Comparison of ENCODE assay signal across 18 mouse cellular contexts in genomic region chr13:72184116-72184845, GRCm38 (mm10).
DNase-seq lines count a peak whose midpoint lies in the region; ATAC-seq and TF ChIP-seq lines count a peak whose summit lies in the region.
"Had no signal": no experiment of that assay in that cellular context is flagged by ENCODE, and none has a peak within 500 bp of the region (broad histone marks: within the 10 kb centered on the region; RNA-seq: fewer than 3 reads in every experiment).

No protein-coding gene starts in this region.

- no peak overlapping the region for H3K4me2 ChIP-seq in intestine, embryonic 14.5 days (ENCODE audit: low read length)
- H3K4me2 ChIP-seq in intestine, embryonic 16.5 days (ENCODE audit: low read depth, low read length), result no peak overlapping the region
- H3K4me2 ChIP-seq in embryonic facial prominence, embryonic 14.5 days (ENCODE audit: low read depth, low read length), result peak overlapping the region; percentile 5; the same call in 1 of the 2 replicates
- H3K4me2 ChIP-seq in limb, embryonic 14.5 days (replicated peaks; ENCODE audit: low read depth, low read length, severe bottlenecking), result no peak overlapping the region
- H3K4me2 ChIP-seq: intestine, embryonic 15.5 days; liver, embryonic 11.5 days; midbrain, embryonic 12.5 days had no signal

- H3K36me3 ChIP-seq in intestine, embryonic 14.5 days (ENCODE audit: control insufficient read depth, insufficient read depth, low read length), result no peaks in the 10 kb centered on the region
- no peaks in the 10 kb centered on the region for H3K36me3 ChIP-seq in intestine, embryonic 16.5 days (ENCODE audit: control insufficient read depth, insufficient read depth, low read length)
- H3K36me3 ChIP-seq in embryonic facial prominence, embryonic 14.5 days (ENCODE audit: control insufficient read depth, insufficient read depth, low read length), result no peaks in the 10 kb centered on the region
- H3K36me3 ChIP-seq in limb, embryonic 14.5 days (ENCODE audit: control insufficient read depth, insufficient read depth, low read length), result no peaks in the 10 kb centered on the region
- H3K36me3 ChIP-seq: forebrain, embryonic 10.5 days; intestine, embryonic 15.5 days; midbrain, embryonic 12.5 days had no signal

- peak; percentile 24 for DNase-seq in intestine, embryonic 14.5 days (ENCODE audit: low spot score)
- peak; percentile 27 for DNase-seq in brain, adult 2 months (ENCODE audit: low read depth, low spot score)
- peak; percentile 82 for DNase-seq in embryonic facial prominence, embryonic 14.5 days (ENCODE audit: low spot score)
- DNase-seq in limb, embryonic 14.5 days (ENCODE audit: low spot score), result peak; percentile 58
- DNase-seq in thymus, postnatal 4 days, result no peak
- no peak for DNase-seq in gastrocnemius, adult 2 months
- no peak for DNase-seq in cerebellum, adult 8-10 months
- DNase-seq: cerebellum, postnatal 25 days; heart, adult 18-20 months; layer of hippocampus, adult 9-11 months; lung, postnatal 14 days; right cerebral cortex, postnatal 4 days; thymus, adult 2 months had no signal

- ATAC-seq in intestine, embryonic 14.5 days (replicated peaks; ENCODE audit: low FRiP score, low TSS enrichment, low read depth), result no peak
- no peak for ATAC-seq in intestine, embryonic 16.5 days
- peak; percentile 44; the same call in 1 of the 2 replicates for ATAC-seq in embryonic facial prominence, embryonic 14.5 days (ENCODE audit: low read depth)
- ATAC-seq in limb, embryonic 14.5 days (ENCODE audit: low FRiP score, low read depth), result no peak
- ATAC-seq: intestine, embryonic 15.5 days had no signal

- no peak for TF ChIP-seq CTCF in gastrocnemius, adult 2 months (IDR thresholded peaks at IDR 0.05)

- H3K4me1 ChIP-seq in intestine, embryonic 14.5 days (replicated peaks; ENCODE audit: control insufficient read depth, insufficient read depth, low read length), result no peaks in the 10 kb centered on the region
- H3K4me1 ChIP-seq in intestine, embryonic 16.5 days (ENCODE audit: control insufficient read depth, insufficient read depth, low read length), result no peaks in the 10 kb centered on the region
- no peaks in the 10 kb centered on the region for H3K4me1 ChIP-seq in embryonic facial prominence, embryonic 14.5 days (ENCODE audit: control insufficient read depth, insufficient read depth, low read length)
- H3K4me1 ChIP-seq in limb, embryonic 14.5 days (ENCODE audit: control insufficient read depth, insufficient read depth, low read length), result no peaks in the 10 kb centered on the region
- H3K4me1 ChIP-seq: forebrain, embryonic 10.5 days; intestine, embryonic 15.5 days; midbrain, embryonic 12.5 days had no signal

- intact Hi-C loops in gastrocnemius, adult 2 months (cut with DNase I), result no loop called here

- no peak overlapping the region for H3K4me3 ChIP-seq in intestine, embryonic 14.5 days (ENCODE audit: low read depth, low read length)
- no peak overlapping the region for H3K4me3 ChIP-seq in intestine, embryonic 16.5 days (ENCODE audit: low read length)
- H3K4me3 ChIP-seq in embryonic facial prominence, embryonic 14.5 days (ENCODE audit: low read depth, low read length), result no peak overlapping the region
- H3K4me3 ChIP-seq in limb, embryonic 14.5 days (replicated peaks; ENCODE audit: low read length), result no peak overlapping the region
- no peak overlapping the region for H3K4me3 ChIP-seq in gastrocnemius, adult 2 months
- H3K4me3 ChIP-seq: forebrain, embryonic 10.5 days; intestine, embryonic 15.5 days; midbrain, embryonic 12.5 days had no signal

- no peaks in the 10 kb centered on the region for H3K27me3 ChIP-seq in intestine, embryonic 14.5 days (replicated peaks; ENCODE audit: control insufficient read depth, insufficient read depth, low read length)
- H3K27me3 ChIP-seq in intestine, embryonic 16.5 days (replicated peaks; ENCODE audit: control insufficient read depth, insufficient read depth, low read length), result no peaks in the 10 kb centered on the region
- no peaks in the 10 kb centered on the region for H3K27me3 ChIP-seq in embryonic facial prominence, embryonic 14.5 days (replicated peaks; ENCODE audit: control insufficient read depth, insufficient read depth, low read length)
- no peaks in the 10 kb centered on the region for H3K27me3 ChIP-seq in limb, embryonic 14.5 days (ENCODE audit: control insufficient read depth, insufficient read depth, low read length)
- H3K27me3 ChIP-seq: intestine, embryonic 15.5 days; midbrain, embryonic 12.5 days had no signal

- TF ChIP-seq POLR2A in limb, embryonic 14.5 days (IDR thresholded peaks at IDR 0.05; ENCODE audit: borderline replicate concordance, extremely low read depth, insufficient read depth, insufficient read length), result no peak

- WGBS in intestine, embryonic 14.5 days, result 74% methylated on average over 15 of the region's 15 CpGs
- WGBS in intestine, embryonic 16.5 days, result 67% methylated on average over 15 of the region's 15 CpGs
- WGBS in embryonic facial prominence, embryonic 14.5 days, result 29% methylated on average over 15 of the region's 15 CpGs
- WGBS in limb, embryonic 14.5 days, result 36% methylated on average over 15 of the region's 15 CpGs

- no peak overlapping the region for H3K27ac ChIP-seq in intestine, embryonic 14.5 days (ENCODE audit: low read depth)
- H3K27ac ChIP-seq in intestine, embryonic 16.5 days (ENCODE audit: low read length), result no peak overlapping the region
- no peak overlapping the region for H3K27ac ChIP-seq in embryonic facial prominence, embryonic 14.5 days (replicated peaks; ENCODE audit: low read depth, low read length)
- no peak overlapping the region for H3K27ac ChIP-seq in limb, embryonic 14.5 days (replicated peaks; ENCODE audit: low read depth, low read length)
- no peak overlapping the region for H3K27ac ChIP-seq in gastrocnemius, adult 2 months
- H3K27ac ChIP-seq: forebrain, embryonic 10.5 days; intestine, embryonic 15.5 days; midbrain, embryonic 12.5 days had no signal

- no peaks in the 10 kb centered on the region for H3K9me3 ChIP-seq in intestine, embryonic 14.5 days (ENCODE audit: control insufficient read depth, low read length)
- no peaks in the 10 kb centered on the region for H3K9me3 ChIP-seq in intestine, embryonic 16.5 days (ENCODE audit: control insufficient read depth, low read length)
- H3K9me3 ChIP-seq in embryonic facial prominence, embryonic 14.5 days (ENCODE audit: control insufficient read depth, low read length), result no peaks in the 10 kb centered on the region
- H3K9me3 ChIP-seq in limb, embryonic 14.5 days (ENCODE audit: control insufficient read depth, low read length), result no peaks in the 10 kb centered on the region
- H3K9me3 ChIP-seq: forebrain, embryonic 10.5 days; intestine, embryonic 15.5 days; midbrain, embryonic 12.5 days had no signal

- H3K9ac ChIP-seq in intestine, embryonic 14.5 days (ENCODE audit: low read length), result no peak overlapping the region
- no peak overlapping the region for H3K9ac ChIP-seq in intestine, embryonic 16.5 days (ENCODE audit: low read depth, low read length)
- H3K9ac ChIP-seq in embryonic facial prominence, embryonic 14.5 days (ENCODE audit: low read depth, low read length), result no peak overlapping the region
- H3K9ac ChIP-seq in limb, embryonic 14.5 days (ENCODE audit: low read depth, low read length, severe bottlenecking), result no peak overlapping the region
- H3K9ac ChIP-seq: intestine, embryonic 15.5 days; midbrain, embryonic 12.5 days had no signal

Comparison
In these comparisons a context has a peak if more than half of its experiments do, and no peak if none do; other contexts are left out.
1. DNase-seq: peak in intestine, embryonic 14.5 days (single experiment), brain, adult 2 months (single experiment), embryonic facial prominence, embryonic 14.5 days (single experiment) and limb, embryonic 14.5 days (single experiment); none in thymus, postnatal 4 days (single experiment), gastrocnemius, adult 2 months (single experiment) and cerebellum, adult 8-10 months (single experiment).